Mouse (Mus musculus) thymus, adult 2 months (tissue): ENCODE results near the gene Ndufaf2. TPM values are rescaled to one million over a fixed set of nuclear protein-coding genes. Genes with fewer than 3 reads are reported as not detected.

Experiments used
- DNase-seq: peaks from one replicate; pipeline ENCODE4 v3.0.0; 2021
- H3K27ac ChIP-seq: fragments of 200-500 bp; 2 replicates; pipeline ENCODE4 v1.5.1; 2012; ENCODE audit warnings: low read length, control low read depth; ENCODE audit not compliant: control insufficient read depth, insufficient read depth
- H3K27me3 ChIP-seq: fragments of 200-500 bp; 2 replicates; pipeline ENCODE4 v1.6.1; 2012; ENCODE audit warnings: mild to moderate bottlenecking, low read length, moderate library complexity, mixed read lengths; ENCODE audit not compliant: control insufficient read depth, insufficient read depth
- H3K36me3 ChIP-seq: fragments of 200-500 bp; 2 replicates; pipeline ENCODE4 v1.6.1; 2012; ENCODE audit warnings: mild to moderate bottlenecking, low read length, moderate library complexity; ENCODE audit not compliant: control insufficient read depth, insufficient read depth
- H3K4me1 ChIP-seq: fragments of 200-500 bp; replicated peaks from 2 replicates; pipeline ENCODE4 v1.6.1; 2012; ENCODE audit warnings: low read length; ENCODE audit not compliant: control insufficient read depth, insufficient read depth
- H3K4me3 ChIP-seq: fragments of 200-500 bp; 2 replicates; pipeline ENCODE4 v1.5.1; 2012; ENCODE audit warnings: mild to moderate bottlenecking, low read length, control low read depth, moderate library complexity; ENCODE audit not compliant: control insufficient read depth, insufficient read depth
- CTCF ChIP-seq: fragments of 200-500 bp; IDR thresholded peaks from 2 replicates; pipeline ENCODE4 v1.5.1; 2012; ENCODE audit warnings: mild to moderate bottlenecking, control low read depth, low read length, moderate library complexity, borderline replicate concordance; ENCODE audit not compliant: control insufficient read depth, poor library complexity, insufficient read depth; ENCODE audit errors: extremely low read depth
- POLR2A ChIP-seq: fragments of 200-500 bp; IDR thresholded peaks from 2 replicates; pipeline ENCODE4 v1.6.1; 2012; ENCODE audit warnings: mild to moderate bottlenecking, low read length, control low read depth, moderate library complexity; ENCODE audit not compliant: control insufficient read depth, poor library complexity, insufficient read depth; ENCODE audit errors: extremely low read depth
- WGBS: fragments of 180-500 bp; shearing (Covaris S2); methylation state at CpG from one replicate; pipeline ENCODE4 v1.1.7; 2018; 5-methylcytosine and 5-hydroxymethylcytosine counted together
- polyA plus RNA-seq: library from polyadenylated mRNA; depleted of rRNA; stranded (reverse); fragments of >200 nt; gene quantifications from 2 replicates; pipeline ENCODE4 v1.2.3, GENCODE M21; 2012

Gene Ndufaf2
- polyA plus RNA-seq, 1 experiment, result 5.0 TPM

GRCm38 (mm10) chr13:108151782-108152181 lies 6.6 kb downstream of the Ndufaf2 start:
- no peak overlapping the region for H3K4me3 ChIP-seq
- no peaks in the 10 kb centered on the region for H3K27me3 ChIP-seq
- H3K36me3 ChIP-seq, result no peaks in the 10 kb centered on the region
- TF ChIP-seq CTCF (no peak), POLR2A (no peak)
- no peak overlapping the region for H3K27ac ChIP-seq
- peak; percentile 35 for DNase-seq
- no peaks in the 10 kb centered on the region for H3K4me1 ChIP-seq

GRCm38 (mm10) chr13:108144086-108144485 lies 14.3 kb downstream of the Ndufaf2 start:
- Histone ChIP-seq H3K4me3 (no peak overlapping the region), H3K27me3 (no peaks in the 10 kb centered on the region), H3K27ac (no peak overlapping the region), H3K4me1 (no peaks in the 10 kb centered on the region), H3K36me3 (no peaks in the 10 kb centered on the region)
- no peak for DNase-seq
- no peak for TF ChIP-seq POLR2A
- no peak for TF ChIP-seq CTCF
- 96% methylated on average over 8 of the region's 8 CpGs for WGBS

DNA sequence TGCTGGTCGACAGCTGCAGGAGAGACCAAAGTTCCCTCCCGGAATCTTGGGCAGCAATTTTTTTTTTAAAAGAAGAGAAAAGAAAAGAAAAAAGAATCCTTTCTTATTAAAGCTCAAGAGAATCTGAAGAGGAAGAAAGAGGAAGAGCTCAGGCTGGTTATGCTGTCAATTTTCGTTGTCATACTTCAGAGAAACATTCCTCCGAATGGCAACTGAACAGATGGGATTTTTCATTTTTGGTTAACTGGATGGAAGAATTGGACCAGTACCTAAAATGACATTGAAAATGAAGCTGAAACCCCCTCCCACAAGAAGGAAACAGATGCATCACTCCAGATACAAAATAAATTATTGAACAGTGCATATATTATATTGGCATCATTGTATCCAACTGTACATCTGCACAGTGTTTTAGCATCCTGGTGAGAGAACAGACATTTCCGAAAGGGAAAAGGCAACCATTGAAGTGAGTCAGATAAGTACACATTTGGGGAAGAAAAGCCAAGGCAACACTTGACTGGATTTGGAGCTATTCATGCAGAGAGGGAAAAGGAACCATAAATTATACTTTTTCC lies 19.9 kb downstream of the Ndufaf2 start:
- no peak overlapping the region for H3K4me3 ChIP-seq
- no peaks in the 10 kb centered on the region for H3K27me3 ChIP-seq
- TF ChIP-seq CTCF (no peak), POLR2A (no peak)
- DNase-seq, result no peak
- peaks cover 3% of the 10 kb centered on the region; the same call in 1 of the 2 replicates for H3K4me1 ChIP-seq
- H3K36me3 ChIP-seq, result no peaks in the 10 kb centered on the region
- 93% methylated on average over 5 of the region's 5 CpGs for WGBS
- H3K27ac ChIP-seq, result no peak overlapping the region

- no peak overlapping the region for H3K27ac ChIP-seq
- TF ChIP-seq POLR2A, result no peak
- no peak for TF ChIP-seq CTCF
- DNase-seq, result no peak
- H3K36me3 ChIP-seq, result no peaks in the 10 kb centered on the region
- H3K4me1 ChIP-seq, result peaks cover 3% of the 10 kb centered on the region; the same call in 1 of the 2 replicates
- no peak overlapping the region for H3K4me3 ChIP-seq
- no peaks in the 10 kb centered on the region for H3K27me3 ChIP-seq
- WGBS, result 83% methylated on average over 6 of the region's 6 CpGs
Measured at GRCm38 (mm10) chr13:108135617-108136016, 22.8 kb downstream of the Ndufaf2 start.

GRCm38 (mm10) chr13:108132031-108132819 lies 26.2 kb downstream of the Ndufaf2 start:
- H3K36me3 ChIP-seq, result no peaks in the 10 kb centered on the region
- WGBS, result 87% methylated on average over 6 of the region's 6 CpGs
- DNase-seq, result no peak
- H3K27me3 ChIP-seq, result no peaks in the 10 kb centered on the region
- TF ChIP-seq POLR2A (no peak), CTCF (no peak)
- H3K27ac ChIP-seq, result no peak overlapping the region
- no peak overlapping the region for H3K4me3 ChIP-seq
- H3K4me1 ChIP-seq, result peaks cover 3% of the 10 kb centered on the region; the same call in 1 of the 2 replicates

DNA sequence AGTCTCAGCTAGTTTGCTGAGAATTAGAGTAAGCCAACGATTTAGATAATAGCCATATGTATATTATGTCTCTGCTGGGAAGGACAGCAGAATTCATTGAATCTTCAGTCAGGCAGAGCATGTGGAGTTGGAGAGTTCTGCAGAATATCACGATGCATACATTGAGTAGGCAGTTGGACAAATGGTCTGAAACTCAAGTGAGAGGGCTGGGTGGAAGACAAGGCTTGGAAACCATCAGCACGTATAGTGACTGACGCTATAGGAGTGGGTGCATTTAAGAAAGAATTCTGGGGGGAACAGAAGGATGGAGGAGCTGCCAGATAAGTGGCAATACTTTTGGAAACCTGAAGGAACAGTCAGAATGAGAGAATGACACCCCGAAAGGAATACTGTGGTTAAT lies 27.7 kb downstream of the Ndufaf2 start:
- no peaks in the 10 kb centered on the region for H3K27me3 ChIP-seq
- H3K27ac ChIP-seq, result no peak overlapping the region
- DNase-seq, result no peak
- no peak overlapping the region for H3K4me3 ChIP-seq
- TF ChIP-seq POLR2A (no peak), CTCF (no peak)
- WGBS, result 95% methylated on average over 5 of the region's 5 CpGs
- H3K4me1 ChIP-seq, result peaks cover 5% of the 10 kb centered on the region; the same call in 1 of the 2 replicates
- no peaks in the 10 kb centered on the region for H3K36me3 ChIP-seq
